Mouse (Mus musculus): Measurements from ENCODE around the gene Ermard. TPM values are rescaled to one million over a fixed set of nuclear protein-coding genes. Genes with fewer than 3 reads are reported as not detected.

Ermard gene
- polyA plus RNA-seq, 1 experiment = 42.7 TPM

DNA sequence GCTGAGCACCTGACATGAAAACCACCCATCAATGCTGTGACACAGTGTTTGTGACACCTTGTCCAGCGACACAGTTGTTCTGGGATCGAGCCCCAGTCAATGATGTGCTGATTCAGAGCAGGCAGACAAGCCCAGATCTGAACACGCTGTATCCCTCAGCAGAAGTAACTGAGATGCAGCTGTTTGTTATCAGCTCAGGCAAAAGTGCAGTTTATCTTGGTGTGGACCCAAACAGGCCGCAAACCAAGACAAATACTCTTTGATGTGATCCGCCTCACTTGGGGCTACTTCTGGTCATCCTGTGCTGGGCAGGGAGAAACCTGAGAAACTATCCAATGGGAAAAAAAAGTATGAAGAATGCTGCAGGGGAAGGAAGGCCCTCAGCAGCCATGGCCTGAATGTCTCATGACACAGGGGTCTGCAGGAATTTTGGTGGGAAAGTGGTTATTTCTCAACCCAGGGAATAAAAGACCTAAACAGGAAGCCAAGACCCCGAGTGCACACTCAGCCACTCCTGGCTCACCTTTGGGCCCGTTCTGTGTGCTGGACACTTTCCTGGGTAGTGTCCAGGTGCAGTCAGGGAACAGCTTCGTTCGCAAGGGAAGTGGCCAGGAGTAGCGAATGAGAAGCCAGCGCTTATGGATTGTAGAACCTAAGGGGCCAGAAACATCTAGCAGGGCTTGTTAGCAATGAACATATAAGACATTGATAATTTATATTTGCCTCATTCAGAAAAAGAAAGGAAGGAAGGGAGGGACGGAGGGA, 94.1 kb downstream of the Ermard start:
- Histone ChIP-seq H3K27me3 (replicated peaks; ENCODE audit: control insufficient read depth, insufficient read depth, low read length) (no peaks in the 10 kb centered on the region), H3K27ac (ENCODE audit: insufficient read depth, low read depth, low read length) (no peak overlapping the region), H3K4me1 (ENCODE audit: control insufficient read depth, insufficient read depth, low read length) (no peaks in the 10 kb centered on the region), H3K4me3 (ENCODE audit: insufficient read depth, low read depth, low read length) (no peak overlapping the region), H3K36me3 (ENCODE audit: control insufficient read depth, insufficient read depth, low read length) (no peaks in the 10 kb centered on the region)
- TF ChIP-seq CTCF (conservative IDR thresholded peaks at IDR 0.05; ENCODE audit: insufficient read depth, insufficient read length, low read depth, low read length) = no peak
- TF ChIP-seq POLR2A (IDR thresholded peaks at IDR 0.05; ENCODE audit: low read depth, low read length) = no peak
- DNase-seq = no peak
- 82% methylated on average over 12 of the region's 12 CpGs for WGBS

DNA sequence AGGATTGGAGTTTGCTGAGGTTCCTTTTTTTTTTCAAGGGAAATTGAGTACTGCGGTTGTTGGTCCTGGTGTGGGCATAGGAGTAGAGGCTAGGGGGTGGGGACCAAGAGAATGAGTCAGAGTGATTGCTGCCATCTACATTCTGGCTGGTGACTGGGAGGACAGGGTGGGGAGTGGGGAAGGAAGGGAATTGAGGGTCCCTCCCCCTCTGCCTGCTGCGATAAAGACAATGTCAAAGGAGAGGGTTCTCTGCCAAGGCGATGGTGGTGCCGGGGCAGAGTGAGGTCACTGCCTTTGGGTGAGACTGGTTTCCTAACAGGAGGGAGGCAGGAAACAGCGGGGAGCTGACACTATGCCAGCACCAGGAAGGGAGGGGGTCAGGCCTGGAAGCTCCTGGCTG, 96.4 kb downstream of the Ermard start:
- Histone ChIP-seq H3K27me3 (replicated peaks; ENCODE audit: control insufficient read depth, insufficient read depth, low read length) (no peaks in the 10 kb centered on the region), H3K27ac (ENCODE audit: insufficient read depth, low read depth, low read length) (no peak overlapping the region), H3K36me3 (ENCODE audit: control insufficient read depth, insufficient read depth, low read length) (no peaks in the 10 kb centered on the region), H3K4me1 (ENCODE audit: control insufficient read depth, insufficient read depth, low read length) (no peaks in the 10 kb centered on the region), H3K4me3 (ENCODE audit: insufficient read depth, low read depth, low read length) (no peak overlapping the region)
- 73% methylated on average over 5 of the region's 5 CpGs for WGBS
- DNase-seq = peak; percentile 67
- TF ChIP-seq POLR2A (IDR thresholded peaks at IDR 0.05; ENCODE audit: low read depth, low read length) (no peak), CTCF (conservative IDR thresholded peaks at IDR 0.05; ENCODE audit: insufficient read depth, insufficient read length, low read depth, low read length) (no peak)

Other genes starting within 250 kb of the Ermard start
- gene Wdr27, start 98.0 kb upstream of the Ermard start, polyA plus RNA-seq (2012; rRNA removed) = 4.7 and 5.6 TPM in 2 replicates
- 17.5 and 20.6 TPM in 2 replicates for gene 1600012H06Rik, start 98.0 kb upstream of the Ermard start, polyA plus RNA-seq (2012; rRNA removed)
- gene Phf10, start 79.9 kb upstream of the Ermard start, polyA plus RNA-seq (2012; rRNA removed) = 18.5 and 23.4 TPM in 2 replicates
- 8.8 and 9.4 TPM in 2 replicates for gene 9030025P20Rik, start 62.7 kb upstream of the Ermard start, polyA plus RNA-seq (2012; rRNA removed)
- 0.86 and 1.0 TPM in 2 replicates for gene Gm3417, start 62.4 kb upstream of the Ermard start, polyA plus RNA-seq (2012; rRNA removed)
- gene Gm3435, start 31.0 kb upstream of the Ermard start, polyA plus RNA-seq (2012; rRNA removed) = 1.6 and 3.7 TPM in 2 replicates
- not detected in 2 replicates for gene Tcte3, start 280 bp downstream of the Ermard start, polyA plus RNA-seq (2012; rRNA removed)
- 0.88 and 1.1 TPM in 2 replicates for gene Gm3448, start 329 bp downstream of the Ermard start, polyA plus RNA-seq (2012; rRNA removed)

All from kidney, adult 2 months (tissue).